Mouse (Mus musculus) left cerebral cortex, adult 11 months (tissue): Measurements from ENCODE around the gene Mrpl54.
"Not testable (repeated sequence)": the region's sequence is repeated elsewhere in the genome, so short reads cannot be mapped to it uniquely, and the experiment has no call there.

Source experiments
- DNase-seq: peaks from one replicate; pipeline ENCODE4 v3.0.0; 2022; ENCODE audit warnings: low spot score

Mrpl54 gene

DNA sequence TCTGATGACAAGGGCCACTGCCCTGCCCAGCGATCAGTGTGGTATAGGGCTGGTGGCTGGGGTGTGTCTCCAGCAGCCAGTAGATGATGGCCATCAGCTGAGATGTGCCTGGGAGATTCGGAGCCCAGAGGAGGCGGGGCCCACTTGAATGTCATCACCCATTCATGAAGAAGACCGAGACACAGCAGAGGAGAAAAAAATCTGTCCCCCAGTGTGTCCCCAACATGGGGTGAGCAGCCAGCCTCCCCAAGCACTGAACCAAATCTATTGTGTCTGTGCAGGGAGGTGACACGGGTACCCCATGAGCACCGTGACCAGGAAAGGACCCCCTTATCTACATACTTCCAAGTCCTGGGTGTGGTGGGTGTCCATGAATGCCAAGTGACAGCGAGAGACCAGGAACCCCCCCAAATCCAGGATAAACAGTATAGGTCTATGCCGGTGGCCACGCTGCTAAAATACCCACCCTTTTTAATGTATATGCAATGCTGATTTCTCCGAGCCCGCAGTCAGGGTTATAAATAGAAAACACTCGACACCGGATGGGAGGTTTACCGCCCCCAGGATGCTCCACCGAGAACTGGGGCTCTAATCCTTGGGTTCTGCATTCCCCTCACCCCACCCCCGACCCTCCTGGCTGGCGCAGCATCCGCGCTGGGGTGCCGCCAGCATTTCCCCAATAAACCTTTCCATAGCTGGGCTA, 36.8 kb downstream of the Mrpl54 start:
- DNase-seq = no peak

DNA sequence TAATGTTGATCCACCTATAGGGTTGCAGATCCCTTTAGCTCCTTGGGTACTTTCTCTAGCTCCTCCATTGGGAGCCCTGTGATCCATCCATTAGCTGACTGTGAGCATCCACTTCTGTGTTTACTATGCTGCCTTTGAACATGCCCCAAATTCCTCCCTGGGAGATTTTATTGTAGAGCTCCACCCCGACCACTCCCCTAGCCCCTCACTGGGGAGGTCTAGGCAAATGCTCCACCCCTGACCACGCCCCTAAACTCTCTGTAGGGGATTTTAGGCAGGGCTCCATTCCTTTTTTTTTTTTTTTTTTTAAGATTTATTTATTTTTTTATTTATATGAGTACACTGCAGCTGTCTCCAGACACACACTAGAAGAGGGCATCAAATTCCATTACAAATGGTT, 43.0 kb downstream of the Mrpl54 start:
- DNase-seq = not testable (repeated sequence)

DNA sequence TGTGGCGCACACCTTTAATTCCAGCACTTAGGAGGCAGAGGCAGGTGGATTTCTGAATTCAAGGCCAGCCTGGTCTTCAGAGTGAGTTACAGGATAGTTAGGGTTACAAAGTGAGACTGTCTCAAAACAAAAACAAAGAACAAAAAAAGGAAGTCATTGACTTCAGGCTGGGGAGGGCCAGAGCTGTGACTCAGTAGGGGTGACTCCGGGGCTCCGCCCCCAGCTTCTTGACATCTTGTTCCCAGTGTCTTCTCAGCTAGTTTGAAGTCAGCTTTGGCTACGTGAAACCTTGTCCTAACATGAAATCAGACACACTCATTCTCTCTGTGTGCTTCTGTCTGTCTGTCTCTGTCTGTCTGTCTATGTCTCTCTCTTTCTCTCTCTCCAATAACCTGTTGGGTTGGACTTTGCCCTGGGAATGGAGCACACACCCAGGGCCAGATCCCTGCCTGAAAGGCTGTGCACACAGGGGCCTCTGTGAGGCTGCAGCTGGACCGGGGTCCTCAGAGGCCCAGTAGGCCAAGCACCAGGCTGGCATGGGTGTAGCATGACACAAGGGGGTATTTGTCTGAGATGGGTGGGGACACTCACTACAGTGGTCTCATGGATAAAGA, 45.2 kb downstream of the Mrpl54 start:
- DNase-seq = no peak

DNA sequence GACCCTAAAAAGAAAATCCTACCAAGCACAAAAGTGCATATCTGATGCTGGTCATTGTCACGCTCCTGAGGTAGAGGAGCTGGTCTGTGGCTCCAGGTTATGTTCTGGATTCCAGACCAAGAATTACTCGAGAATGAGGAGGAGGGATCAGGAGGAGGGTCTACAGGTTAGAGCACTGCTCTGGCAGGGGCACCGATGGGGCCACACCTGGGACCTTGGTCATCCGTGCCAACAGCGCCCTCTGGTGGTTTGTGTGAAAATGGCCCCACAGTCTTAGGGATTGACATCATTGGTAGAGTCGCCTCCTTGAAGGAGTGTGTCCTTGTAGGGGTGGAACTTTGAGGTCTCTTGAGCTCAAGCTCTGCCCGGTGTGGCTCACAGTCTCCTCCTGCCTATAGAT, 48.8 kb downstream of the Mrpl54 start:
- no peak for DNase-seq

DNA sequence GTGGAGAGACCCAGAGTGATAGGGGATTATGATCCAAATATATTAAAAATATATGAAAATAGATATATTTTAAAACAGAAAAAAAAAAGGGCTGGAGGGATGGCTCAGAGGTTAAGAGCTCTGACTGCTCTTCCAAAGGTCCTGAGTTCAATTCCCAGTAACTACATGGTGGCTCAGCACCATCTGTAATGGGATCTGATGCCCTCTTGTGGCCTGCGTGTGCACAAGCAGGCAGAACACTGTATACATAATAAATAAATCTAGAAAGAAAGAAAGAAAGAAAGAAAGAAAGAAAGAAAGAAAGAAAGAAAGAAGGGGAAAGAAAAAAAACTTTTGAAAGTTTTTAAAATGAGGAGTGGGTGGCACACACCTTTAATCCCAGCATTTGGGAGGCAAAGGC, 49.5 kb downstream of the Mrpl54 start:
- DNase-seq = not testable (repeated sequence)

DNA sequence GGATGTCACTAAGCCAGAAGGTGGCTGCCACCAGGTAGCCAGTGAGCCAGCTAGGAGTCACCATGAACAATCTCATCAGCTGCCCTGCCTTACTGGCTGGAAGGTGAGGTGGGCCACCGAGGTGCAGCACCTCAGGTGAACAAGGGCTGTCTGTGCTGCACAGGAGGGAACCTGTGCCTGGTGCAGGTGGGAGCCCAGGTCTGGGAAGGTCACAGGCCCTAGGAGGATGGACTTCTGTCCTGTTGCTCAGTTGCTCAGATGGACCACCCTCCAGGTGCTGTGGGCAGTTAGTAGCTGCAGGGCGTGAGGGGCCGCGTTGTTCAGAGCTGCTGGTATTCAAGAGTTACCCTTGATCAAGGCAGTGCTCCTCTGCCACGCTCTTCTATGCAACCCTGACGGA, 49.9 kb downstream of the Mrpl54 start:
- DNase-seq = no peak

DNA sequence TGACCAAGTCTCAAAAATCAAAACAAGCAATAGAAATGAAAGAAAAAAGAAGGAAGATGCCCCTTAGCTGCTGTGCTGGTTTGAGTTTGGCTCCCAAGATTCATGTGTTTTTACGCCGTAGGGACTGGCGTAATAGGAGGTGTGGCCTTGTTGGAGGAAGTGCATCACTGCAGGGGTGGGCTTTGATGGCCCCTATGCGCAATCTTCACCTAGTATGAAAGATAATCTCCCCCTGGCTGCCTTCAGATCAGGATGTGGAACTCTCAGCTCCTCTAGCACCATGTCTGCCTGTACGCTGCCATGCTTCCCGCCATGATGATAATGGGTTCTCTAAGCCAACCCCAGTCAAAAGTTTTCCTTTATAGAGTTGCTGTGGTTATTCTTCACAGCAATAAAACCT, 50.5 kb downstream of the Mrpl54 start:
- no peak for DNase-seq
